Mouse (Mus musculus): Measurements from ENCODE around the gene Hsd11b1. TPM values are rescaled to one million over a fixed set of nuclear protein-coding genes. Genes with fewer than 3 reads are reported as not detected.

The Hsd11b1 gene
- polyA plus RNA-seq, 1 experiment from 2014 or later, result 184 TPM

DNA sequence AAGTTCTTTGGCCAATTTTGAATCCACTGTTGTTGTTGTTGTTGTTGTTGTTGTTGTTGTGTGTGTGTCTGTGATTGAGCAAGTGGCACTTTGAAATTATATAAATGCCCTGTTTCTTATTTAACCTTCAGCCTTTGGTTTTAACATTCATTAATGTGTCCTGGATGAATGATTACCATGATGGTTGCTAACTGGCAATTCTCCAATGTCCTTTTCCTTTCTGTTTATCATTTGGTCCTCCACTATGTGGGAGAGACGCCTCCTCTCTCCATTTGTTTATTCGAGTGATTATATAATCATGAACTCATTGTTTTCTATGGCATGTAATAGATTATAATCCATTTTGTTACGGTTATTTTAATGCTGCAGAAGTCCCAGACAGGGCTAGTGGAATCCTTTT is 33.3 kb downstream of the Hsd11b1 start:
- no peak overlapping the region for H3K4me2 ChIP-seq (replicated peaks; ENCODE audit: low read depth, low read length)
- no peak overlapping the region for H3K4me3 ChIP-seq (ENCODE audit: low read depth, low read length)
- H3K27me3 ChIP-seq (replicated peaks; ENCODE audit: insufficient read depth, low read length), result no peaks in the 10 kb centered on the region
- H3K36me3 ChIP-seq (ENCODE audit: insufficient read depth, low read length), result no peaks in the 10 kb centered on the region
- no peak for TF ChIP-seq EP300 (IDR thresholded peaks at IDR 0.05)
- TF ChIP-seq CTCF (IDR thresholded peaks at IDR 0.05), result no peak
- H3K9ac ChIP-seq (replicated peaks; ENCODE audit: low read depth), result no peak overlapping the region
- no peak overlapping the region for H3K27ac ChIP-seq (ENCODE audit: low read length)
- DNase-seq (ENCODE audit: low spot score) (peak; percentile 25), ATAC-seq (peak; percentile 30; the same call in 1 of the 2 replicates)
- peaks cover 7% of the 10 kb centered on the region; the same call in 1 of the 2 replicates for H3K4me1 ChIP-seq (ENCODE audit: insufficient read depth, low read depth, low read length)
- 28% methylated on average over 3 of the region's 3 CpGs for WGBS
- no peaks in the 10 kb centered on the region for H3K9me3 ChIP-seq (ENCODE audit: low read length)

- TF ChIP-seq CTCF (IDR thresholded peaks at IDR 0.05) (no peak), EP300 (IDR thresholded peaks at IDR 0.05) (no peak)
- Histone ChIP-seq H3K4me2 (replicated peaks; ENCODE audit: low read depth, low read length) (no peak overlapping the region), H3K4me3 (ENCODE audit: low read depth, low read length) (no peak overlapping the region), H3K4me1 (ENCODE audit: insufficient read depth, low read depth, low read length) (peaks cover 7% of the 10 kb centered on the region; the same call in 1 of the 2 replicates), H3K9me3 (ENCODE audit: low read length) (no peaks in the 10 kb centered on the region), H3K9ac (replicated peaks; ENCODE audit: low read depth) (no peak overlapping the region), H3K27me3 (replicated peaks; ENCODE audit: insufficient read depth, low read length) (no peaks in the 10 kb centered on the region), H3K36me3 (ENCODE audit: insufficient read depth, low read length) (no peaks in the 10 kb centered on the region), H3K27ac (ENCODE audit: low read length) (no peak overlapping the region)
- WGBS, result 78% methylated on average over 5 of the region's 5 CpGs
- ATAC-seq (no peak), DNase-seq (ENCODE audit: low spot score) (no peak)
These were observed 34.3 kb downstream of the Hsd11b1 start for GRCm38 (mm10) chr1:193229570-193229969.

DNA sequence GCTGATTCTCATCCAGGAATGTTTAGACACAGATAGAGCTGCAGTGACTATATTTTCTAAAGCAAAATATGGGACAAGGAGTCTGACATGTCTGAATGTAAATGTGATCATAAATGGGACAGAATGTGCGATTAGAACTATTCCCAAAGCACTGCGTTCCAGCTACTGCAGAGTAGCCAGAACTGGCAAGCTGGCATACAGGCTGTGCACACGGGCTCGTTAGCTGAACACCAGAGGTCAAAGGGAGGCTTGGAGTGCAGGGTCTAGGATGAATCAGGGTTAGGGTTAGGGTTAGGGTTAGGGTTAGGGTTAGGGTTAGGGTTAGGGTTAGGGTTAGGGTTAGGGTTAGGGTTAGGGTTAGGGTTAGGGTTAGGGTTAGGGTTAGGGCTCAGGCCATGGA is 36.3 kb downstream of the Hsd11b1 start:
- Histone ChIP-seq H3K4me1 (ENCODE audit: insufficient read depth, low read depth, low read length) (peaks cover 7% of the 10 kb centered on the region; the same call in 1 of the 2 replicates), H3K27ac (ENCODE audit: low read length) (no peak overlapping the region), H3K4me2 (replicated peaks; ENCODE audit: low read depth, low read length) (no peak overlapping the region), H3K9me3 (ENCODE audit: low read length) (no peaks in the 10 kb centered on the region), H3K36me3 (ENCODE audit: insufficient read depth, low read length) (no peaks in the 10 kb centered on the region), H3K9ac (replicated peaks; ENCODE audit: low read depth) (no peak overlapping the region), H3K4me3 (ENCODE audit: low read depth, low read length) (no peak overlapping the region), H3K27me3 (replicated peaks; ENCODE audit: insufficient read depth, low read length) (no peaks in the 10 kb centered on the region)
- no peak for DNase-seq (ENCODE audit: low spot score)
- WGBS, result 74% methylated on average over 4 of the region's 4 CpGs
- TF ChIP-seq CTCF (IDR thresholded peaks at IDR 0.05) (no peak), EP300 (IDR thresholded peaks at IDR 0.05) (no peak)
- no peak for ATAC-seq

DNA sequence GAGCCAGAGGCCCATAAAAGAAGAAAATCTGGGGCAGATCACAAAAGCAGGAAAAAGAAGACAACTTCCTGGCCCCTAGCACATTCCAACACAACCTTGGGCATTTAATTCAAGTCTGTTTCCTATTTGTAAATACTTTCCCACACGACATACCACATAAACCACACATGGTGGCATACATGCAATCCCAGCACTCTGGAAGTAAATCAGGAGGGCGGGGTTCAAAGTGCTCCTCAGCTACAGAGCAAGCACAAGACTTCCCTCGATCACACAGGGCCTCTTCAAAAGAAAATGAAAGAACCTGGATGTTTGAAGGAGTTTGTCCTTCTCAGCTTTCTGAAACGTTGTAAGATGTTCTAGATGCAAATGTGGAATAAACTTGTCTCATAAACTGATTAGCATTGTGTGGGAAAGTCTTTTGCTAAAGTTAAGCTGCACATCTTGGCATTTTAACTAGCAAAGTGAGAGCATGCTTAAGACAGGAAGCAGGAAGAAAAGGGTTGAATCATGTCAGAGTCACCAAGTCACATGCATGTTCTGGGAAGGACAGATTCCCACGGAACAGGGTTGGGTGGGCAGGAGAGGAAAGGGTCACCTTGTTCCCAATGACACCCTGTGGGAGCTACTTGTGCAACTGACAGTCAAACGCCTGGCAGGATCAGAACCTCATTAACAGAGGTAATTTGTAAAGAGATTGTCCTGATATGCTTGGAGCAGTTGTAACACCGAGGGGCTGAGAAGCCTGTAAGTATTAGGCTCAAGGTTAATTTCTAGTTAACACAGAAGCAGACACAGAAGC is 37.0 kb downstream of the Hsd11b1 start:
- Histone ChIP-seq H3K27me3 (replicated peaks; ENCODE audit: insufficient read depth, low read length) (no peaks in the 10 kb centered on the region), H3K4me3 (ENCODE audit: low read depth, low read length) (no peak overlapping the region), H3K36me3 (ENCODE audit: insufficient read depth, low read length) (no peaks in the 10 kb centered on the region), H3K9ac (replicated peaks; ENCODE audit: low read depth) (no peak overlapping the region), H3K4me2 (replicated peaks; ENCODE audit: low read depth, low read length) (no peak overlapping the region), H3K4me1 (ENCODE audit: insufficient read depth, low read depth, low read length) (peaks cover 7% of the 10 kb centered on the region; the same call in 1 of the 2 replicates), H3K9me3 (ENCODE audit: low read length) (no peaks in the 10 kb centered on the region), H3K27ac (ENCODE audit: low read length) (peak overlapping the region; percentile 14; the same call in 1 of the 2 replicates)
- TF ChIP-seq CTCF (IDR thresholded peaks at IDR 0.05) (no peak), EP300 (IDR thresholded peaks at IDR 0.05) (no peak)
- DNase-seq (ENCODE audit: low spot score), result peak; percentile 28
- 32% methylated on average over 7 of the region's 7 CpGs for WGBS
- ATAC-seq, result no peak

DNA sequence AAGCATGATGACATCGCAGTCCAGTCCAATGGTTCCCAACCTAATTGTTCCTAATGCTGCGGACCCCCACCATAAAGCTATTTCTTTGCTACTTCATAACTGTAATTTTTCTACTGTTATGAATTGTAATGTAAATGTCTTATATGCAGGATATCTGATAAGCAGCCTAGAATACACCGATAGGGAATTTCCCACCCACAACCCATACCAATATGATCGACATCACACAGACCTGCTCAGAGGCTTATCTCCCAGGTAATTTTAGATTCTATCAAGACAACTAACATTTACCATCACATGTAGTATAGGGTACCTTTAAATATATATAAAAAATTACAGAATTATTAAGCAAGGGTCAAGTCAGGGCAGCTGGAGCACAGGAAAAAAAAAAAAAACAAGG is 37.8 kb downstream of the Hsd11b1 start:
- no peak for ATAC-seq
- 85% methylated on average over 4 of the region's 4 CpGs for WGBS

DNA sequence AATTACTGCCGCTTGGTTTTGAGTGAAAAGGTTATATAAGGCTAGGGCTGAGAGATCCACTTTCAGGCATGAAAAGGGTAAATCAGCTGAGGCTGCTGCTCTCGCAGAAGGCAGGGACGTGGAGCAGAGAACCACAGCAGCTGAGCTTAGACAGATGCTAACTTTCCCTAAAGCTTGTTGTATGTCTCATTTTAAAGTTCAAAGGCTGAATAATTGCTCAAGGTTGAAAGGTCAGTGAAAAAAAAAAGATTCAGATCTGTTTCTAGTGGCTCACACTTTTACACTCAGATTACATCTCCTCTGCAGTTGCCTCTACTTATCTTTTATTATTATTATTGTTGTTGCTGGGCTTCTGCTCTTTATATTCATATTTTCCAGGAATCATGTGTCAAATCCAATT is 38.3 kb downstream of the Hsd11b1 start:
- no peak overlapping the region for H3K27ac ChIP-seq (ENCODE audit: low read length)
- WGBS, result 57% methylated on average over 3 of the region's 3 CpGs

More for the DNA sequence above, 37.8 kb downstream of the Hsd11b1 start:
- peaks cover 7% of the 10 kb centered on the region; the same call in 1 of the 2 replicates for H3K4me1 ChIP-seq (ENCODE audit: insufficient read depth, low read depth, low read length)
- no peak overlapping the region for H3K4me3 ChIP-seq (ENCODE audit: low read depth, low read length)
- H3K9me3 ChIP-seq (ENCODE audit: low read length), result no peaks in the 10 kb centered on the region
- no peak overlapping the region for H3K4me2 ChIP-seq (replicated peaks; ENCODE audit: low read depth, low read length)
- H3K36me3 ChIP-seq (ENCODE audit: insufficient read depth, low read length), result no peaks in the 10 kb centered on the region
- H3K27ac ChIP-seq (ENCODE audit: low read length), result no peak overlapping the region
- TF ChIP-seq EP300 (IDR thresholded peaks at IDR 0.05) (no peak), CTCF (IDR thresholded peaks at IDR 0.05) (no peak)
- no peak overlapping the region for H3K9ac ChIP-seq (replicated peaks; ENCODE audit: low read depth)
- no peaks in the 10 kb centered on the region for H3K27me3 ChIP-seq (replicated peaks; ENCODE audit: insufficient read depth, low read length)
- no peak for DNase-seq (ENCODE audit: low spot score)

More for the DNA sequence above, 38.3 kb downstream of the Hsd11b1 start:
- H3K4me2 ChIP-seq (replicated peaks; ENCODE audit: low read depth, low read length), result no peak overlapping the region
- no peaks in the 10 kb centered on the region for H3K27me3 ChIP-seq (replicated peaks; ENCODE audit: insufficient read depth, low read length)
- no peak for DNase-seq (ENCODE audit: low spot score)
- TF ChIP-seq EP300 (IDR thresholded peaks at IDR 0.05) (no peak), CTCF (IDR thresholded peaks at IDR 0.05) (no peak)
- no peaks in the 10 kb centered on the region for H3K36me3 ChIP-seq (ENCODE audit: insufficient read depth, low read length)
- H3K4me3 ChIP-seq (ENCODE audit: low read depth, low read length), result no peak overlapping the region
- H3K9ac ChIP-seq (replicated peaks; ENCODE audit: low read depth), result no peak overlapping the region
- H3K4me1 ChIP-seq (ENCODE audit: insufficient read depth, low read depth, low read length), result peaks cover 7% of the 10 kb centered on the region; the same call in 1 of the 2 replicates
- no peaks in the 10 kb centered on the region for H3K9me3 ChIP-seq (ENCODE audit: low read length)
- ATAC-seq, result no peak
